Mouse (Mus musculus): ENCODE measurements around the gene Synrg.

Gene Synrg

GRCm38 (mm10) chr11:84040621-84041020 is 76.4 kb downstream of the Synrg start:
- ATAC-seq (ENCODE audit: low TSS enrichment): no peak

- ATAC-seq (ENCODE audit: low TSS enrichment): peak; percentile 68
Observed at GRCm38 (mm10) chr11:84042808-84043762, 78.9 kb downstream of the Synrg start.

- ATAC-seq (ENCODE audit: low TSS enrichment): no peak
Observed at GRCm38 (mm10) chr11:84044988-84045387, 80.8 kb downstream of the Synrg start.

- ATAC-seq (ENCODE audit: low TSS enrichment): no peak
Observed at GRCm38 (mm10) chr11:84047270-84047669, 83.0 kb downstream of the Synrg start.

- ATAC-seq (ENCODE audit: low TSS enrichment): peak; percentile 19; the same call in 1 of the 2 replicates
Observed at GRCm38 (mm10) chr11:84048411-84048810, 84.2 kb downstream of the Synrg start.

- ATAC-seq (ENCODE audit: low TSS enrichment): no peak
Observed at GRCm38 (mm10) chr11:84053055-84053454, 88.8 kb downstream of the Synrg start.

GRCm38 (mm10) chr11:84053524-84054163 is 89.4 kb downstream of the Synrg start:
- peak; percentile 66 for ATAC-seq (ENCODE audit: low TSS enrichment)

- no peak for ATAC-seq (ENCODE audit: low TSS enrichment)
Observed at GRCm38 (mm10) chr11:84057418-84057817, 93.2 kb downstream of the Synrg start.

GRCm38 (mm10) chr11:84059784-84060183 is 95.6 kb downstream of the Synrg start:
- no peak for ATAC-seq (ENCODE audit: low TSS enrichment)

GRCm38 (mm10) chr11:84060635-84061034 is 96.4 kb downstream of the Synrg start:
- no peak for ATAC-seq (ENCODE audit: low TSS enrichment)

GRCm38 (mm10) chr11:84061881-84062280 is 97.7 kb downstream of the Synrg start:
- no peak for ATAC-seq (ENCODE audit: low TSS enrichment)

GRCm38 (mm10) chr11:84062805-84063204 is 98.6 kb downstream of the Synrg start:
- no peak for ATAC-seq (ENCODE audit: low TSS enrichment)

- ATAC-seq (ENCODE audit: low TSS enrichment): no peak
Observed at GRCm38 (mm10) chr11:84063631-84064209, 99.5 kb downstream of the Synrg start.

- no peak for ATAC-seq (ENCODE audit: low TSS enrichment)
Observed at GRCm38 (mm10) chr11:84066071-84066481, 101.8 kb downstream of the Synrg start.

- peak; percentile 70 for ATAC-seq (ENCODE audit: low TSS enrichment)
Observed at GRCm38 (mm10) chr11:84066927-84067645, 102.9 kb downstream of the Synrg start.

GRCm38 (mm10) chr11:84067720-84068190 is 103.5 kb downstream of the Synrg start:
- ATAC-seq (ENCODE audit: low TSS enrichment): peak; percentile 24

GRCm38 (mm10) chr11:84068191-84069033 is 104.2 kb downstream of the Synrg start:
- ATAC-seq (ENCODE audit: low TSS enrichment): peak; percentile 11

GRCm38 (mm10) chr11:84069034-84069370 is 104.8 kb downstream of the Synrg start, which contains the start of gene Dusp14:
Gene Dusp14, minus strand, starts transcription at chr11:84069261.
- peak; percentile 5; the same call in 1 of the 2 replicates for ATAC-seq (ENCODE audit: low TSS enrichment)

- peak; percentile 46 for ATAC-seq (ENCODE audit: low TSS enrichment)
Observed at GRCm38 (mm10) chr11:84072904-84073651, 108.8 kb downstream of the Synrg start.

Data from frontal cortex, adult (tissue).